Mouse (Mus musculus): ENCODE measurements around the gene Tarbp1. TPM values are rescaled to one million over a fixed set of nuclear protein-coding genes. Genes with fewer than 3 reads are reported as not detected.
"Not testable (repeated sequence)": the region's sequence is repeated elsewhere in the genome, so short reads cannot be mapped to it uniquely, and the experiment has no call there.

The Tarbp1 gene
- total RNA-seq, 2 experiments from 2014 or later: 3.5 to 4.1 TPM

- DNase-seq (ENCODE audit: low spot score in 2 of 2): no peak
- intact Hi-C loops (cut with DNase I): loop anchor here (2.0 to 5.0 kb wide), 4 partner anchors 88 to 424 kb away; no protein-coding TSS in a partner anchor
Observed at GRCm38 (mm10) chr8:126496915-126497314, 22.1 kb upstream of the Tarbp1 start.

GRCm38 (mm10) chr8:126495461-126495860, 20.6 kb upstream of the Tarbp1 start:
- DNase-seq (ENCODE audit: low spot score in 2 of 2): no peak
- intact Hi-C loops (cut with DNase I): loop anchor here (5.0 kb wide), 2 partner anchors 172 to 242 kb away; no protein-coding TSS in a partner anchor

- no peak for DNase-seq (ENCODE audit: low spot score in 2 of 2)
- intact Hi-C loops (cut with DNase I): loop anchor here (5.0 kb wide), 2 partner anchors 173 to 243 kb away; no protein-coding TSS in a partner anchor
Observed at GRCm38 (mm10) chr8:126494160-126495110, 19.6 kb upstream of the Tarbp1 start.

GRCm38 (mm10) chr8:126482938-126483337, 8.1 kb upstream of the Tarbp1 start:
- DNase-seq (ENCODE audit: low spot score in 2 of 2): peak; percentile 77 to 86
- intact Hi-C loops (cut with DNase I): loop anchor here (5.0 kb wide), 3 partner anchors 226 to 531 kb away; partner anchors contain the start of gene Rbm34

- DNase-seq (ENCODE audit: low spot score in 2 of 2): no peak
- intact Hi-C loops (cut with DNase I): loop anchor here (5.0 kb wide), 3 partner anchors 225 to 530 kb away; partner anchors contain the start of gene Rbm34
Observed at GRCm38 (mm10) chr8:126482348-126482720, 7.5 kb upstream of the Tarbp1 start.

GRCm38 (mm10) chr8:126481494-126482347, 6.9 kb upstream of the Tarbp1 start:
- intact Hi-C loops (cut with DNase I): loop anchor here (5.0 kb wide), 3 partner anchors 224 to 529 kb away; partner anchors contain the start of gene Rbm34
- DNase-seq (ENCODE audit: low spot score in 2 of 2): peak; percentile 73 to 79

GRCm38 (mm10) chr8:126480366-126480765, 5.5 kb upstream of the Tarbp1 start:
- no peak for DNase-seq (ENCODE audit: low spot score in 2 of 2)
- intact Hi-C loops (cut with DNase I): loop anchor here (5.0 kb wide), 3 partner anchors 223 to 528 kb away; partner anchors contain the start of gene Rbm34

GRCm38 (mm10) chr8:126478714-126479113, 3.8 kb upstream of the Tarbp1 start:
- intact Hi-C loops (cut with DNase I): no loop called here

GRCm38 (mm10) chr8:126476151-126476855, 1.4 kb upstream of the Tarbp1 start:
- DNase-seq (ENCODE audit: low spot score in 2 of 2); intact Hi-C loops (cut with DNase I): not testable (repeated sequence)

More at GRCm38 (mm10) chr8:126478714-126479113, 3.8 kb upstream of the Tarbp1 start:
- DNase-seq (ENCODE audit: low spot score in 2 of 2): no peak

- intact Hi-C loops (cut with DNase I); DNase-seq (ENCODE audit: low spot score in 2 of 2): not testable (repeated sequence)
Observed at GRCm38 (mm10) chr8:126475738-126476137, 873 bp upstream of the Tarbp1 start.

GRCm38 (mm10) chr8:126473802-126474298, 1.0 kb downstream of the Tarbp1 start:
- DNase-seq (ENCODE audit: low spot score in 2 of 2): peak; percentile 14 to 16
- intact Hi-C loops (cut with DNase I): no loop called here

GRCm38 (mm10) chr8:126464071-126464470, 10.8 kb downstream of the Tarbp1 start:
- DNase-seq (ENCODE audit: low spot score in 2 of 2): no peak
- intact Hi-C loops (cut with DNase I): no loop called here

GRCm38 (mm10) chr8:126461735-126462134, 13.1 kb downstream of the Tarbp1 start:
- intact Hi-C loops (cut with DNase I): no loop called here
- no peak for DNase-seq (ENCODE audit: low spot score in 2 of 2)

- intact Hi-C loops (cut with DNase I): no loop called here
- peak in 1 of 2 experiments; percentile 41 for DNase-seq (ENCODE audit: low spot score in 2 of 2)
Observed at GRCm38 (mm10) chr8:126460274-126460673, 14.6 kb downstream of the Tarbp1 start.

- intact Hi-C loops (cut with DNase I): no loop called here
- no peak for DNase-seq (ENCODE audit: low spot score in 2 of 2)
Observed at GRCm38 (mm10) chr8:126455383-126455782, 19.5 kb downstream of the Tarbp1 start.

GRCm38 (mm10) chr8:126451158-126451557, 23.7 kb downstream of the Tarbp1 start:
- no peak for DNase-seq (ENCODE audit: low spot score in 2 of 2)
- intact Hi-C loops (cut with DNase I): no loop called here

- no peak for DNase-seq (ENCODE audit: low spot score in 2 of 2)
- intact Hi-C loops (cut with DNase I): no loop called here
Observed at GRCm38 (mm10) chr8:126438937-126439336, 35.9 kb downstream of the Tarbp1 start.

GRCm38 (mm10) chr8:126433827-126434226, 41.0 kb downstream of the Tarbp1 start:
- intact Hi-C loops (cut with DNase I): no loop called here
- DNase-seq (ENCODE audit: low spot score in 2 of 2): peak; percentile 58 to 78

- DNase-seq (ENCODE audit: low spot score in 2 of 2): no peak
- intact Hi-C loops (cut with DNase I): loop anchor here (10.0 kb wide), 1 partner anchor 475 kb away; no protein-coding TSS in a partner anchor
Observed at GRCm38 (mm10) chr8:126429635-126430034, 45.2 kb downstream of the Tarbp1 start.
